Mouse (Mus musculus): ENCODE measurements around the gene Ophn1.

DNA sequence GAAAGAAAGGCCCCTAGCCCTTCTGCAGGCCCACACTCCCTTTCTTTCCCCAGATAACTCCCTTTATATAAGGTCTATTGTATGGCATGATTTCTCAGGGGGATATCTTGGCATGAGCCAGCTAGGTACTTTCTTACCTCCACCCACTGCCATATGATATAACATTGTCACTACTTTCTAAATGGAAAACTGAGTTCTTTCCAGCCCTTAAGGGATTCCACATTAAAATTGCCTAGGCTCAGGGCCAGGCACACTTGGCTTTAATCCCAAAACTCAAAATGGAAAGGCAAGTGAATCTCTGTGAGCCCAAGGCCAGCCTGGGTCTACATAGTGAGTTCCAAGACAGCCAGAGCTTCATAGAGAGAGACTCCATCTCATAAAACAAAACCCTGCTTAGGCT lies 183.1 kb downstream of the Ophn1 start:
- TF ChIP-seq CTCF (conservative IDR thresholded peaks at IDR 0.05; ENCODE audit: insufficient read depth, insufficient read length, low read depth, low read length) (no peak), POLR2A (IDR thresholded peaks at IDR 0.05; ENCODE audit: low read depth, low read length) (no peak)
